Comparison of ENCODE assay signal across 8 mouse cellular contexts in genomic region chr13:52817991-52818491, GRCm38 (mm10).
A peak's percentile ranks its signal among the peaks of the same experiment; 100 is the strongest.
DNase-seq lines count a peak whose midpoint lies in the region; ATAC-seq and TF ChIP-seq lines count a peak whose summit lies in the region.

No protein-coding gene starts in this region.

- H3K36me3 ChIP-seq in midbrain, postnatal 0 days (ENCODE audit: insufficient read depth, low read length): no peaks in the 10 kb centered on the region
- no peaks in the 10 kb centered on the region for H3K36me3 ChIP-seq in midbrain, embryonic 10.5 days
- no peaks in the 10 kb centered on the region for H3K36me3 ChIP-seq in midbrain, embryonic 14.5 days (ENCODE audit: control insufficient read depth, insufficient read depth, low read length)

- no peak overlapping the region for H3K27ac ChIP-seq in midbrain, postnatal 0 days (ENCODE audit: low read depth, low read length)
- H3K27ac ChIP-seq in midbrain, embryonic 10.5 days (replicated peaks): no peak overlapping the region
- no peak overlapping the region for H3K27ac ChIP-seq in midbrain, embryonic 14.5 days (replicated peaks; ENCODE audit: low read depth, low read length)

- no peaks in the 10 kb centered on the region for H3K9me3 ChIP-seq in midbrain, postnatal 0 days (ENCODE audit: low read length)
- no peaks in the 10 kb centered on the region for H3K9me3 ChIP-seq in midbrain, embryonic 10.5 days (replicated peaks)
- no peaks in the 10 kb centered on the region for H3K9me3 ChIP-seq in midbrain, embryonic 14.5 days (ENCODE audit: control insufficient read depth, low read length)

- DNase-seq in midbrain, postnatal 0 days (ENCODE audit: low spot score): peak; percentile 45
- no peak for DNase-seq in midbrain, embryonic 10.5 days (ENCODE audit: low spot score)
- peak; percentile 73 to 79 for DNase-seq in frontal cortex, adult 2 months (ENCODE audit: extremely low spot score in 1 of 2, low spot score in 1 of 2)
- DNase-seq in kidney, postnatal 25 days: peak; percentile 42 to 59
- DNase-seq in lung, postnatal 10 days: peak; percentile 29
- no peak for DNase-seq in midbrain, embryonic 14.5 days
- DNase-seq in ovary, postnatal 14 days (ENCODE audit: low spot score): no peak

- TF ChIP-seq CTCF in midbrain, postnatal 0 days (IDR thresholded peaks at IDR 0.05): no peak

- no peak overlapping the region for H3K4me3 ChIP-seq in midbrain, postnatal 0 days (ENCODE audit: low read depth, low read length)
- H3K4me3 ChIP-seq in midbrain, embryonic 10.5 days: no peak overlapping the region
- H3K4me3 ChIP-seq in midbrain, embryonic 14.5 days (replicated peaks; ENCODE audit: low read depth, low read length): no peak overlapping the region

- no peak overlapping the region for H3K4me2 ChIP-seq in midbrain, postnatal 0 days (ENCODE audit: low read depth, low read length, poor library complexity, severe bottlenecking)
- no peak overlapping the region for H3K4me2 ChIP-seq in midbrain, embryonic 14.5 days (ENCODE audit: low read length)

- no peaks in the 10 kb centered on the region for H3K27me3 ChIP-seq in midbrain, postnatal 0 days (ENCODE audit: insufficient read depth, low read length)
- peaks cover 20% of the 10 kb centered on the region for H3K27me3 ChIP-seq in midbrain, embryonic 10.5 days (ENCODE audit: low read depth, poor library complexity, severe bottlenecking)
- H3K27me3 ChIP-seq in midbrain, embryonic 14.5 days (ENCODE audit: control insufficient read depth, insufficient read depth, low read length): no peaks in the 10 kb centered on the region

- H3K9ac ChIP-seq in midbrain, postnatal 0 days (replicated peaks; ENCODE audit: low read length, poor library complexity, severe bottlenecking): no peak overlapping the region
- no peak overlapping the region for H3K9ac ChIP-seq in midbrain, embryonic 14.5 days (replicated peaks; ENCODE audit: low read length)

- WGBS in midbrain, postnatal 0 days: 67% methylated on average over 6 of the region's 6 CpGs
- WGBS in midbrain, embryonic 10.5 days: 81% methylated on average over 6 of the region's 6 CpGs
- WGBS in midbrain, embryonic 14.5 days: 76% methylated on average over 6 of the region's 6 CpGs

- ATAC-seq in midbrain, postnatal 0 days (ENCODE audit: low FRiP score): no peak
- no peak for ATAC-seq in erythroid progenitor cell, adult 5-6 weeks (replicated peaks; ENCODE audit: low FRiP score, poor library complexity, severe bottlenecking)
- no peak for ATAC-seq in midbrain, embryonic 14.5 days (ENCODE audit: low FRiP score, low TSS enrichment)

- peaks cover 3% of the 10 kb centered on the region; the same call in 1 of the 2 replicates for H3K4me1 ChIP-seq in midbrain, postnatal 0 days (ENCODE audit: insufficient read depth, low read length)
- peaks cover 41% of the 10 kb centered on the region for H3K4me1 ChIP-seq in midbrain, embryonic 10.5 days
- peaks cover 15% of the 10 kb centered on the region; the same call in 1 of the 2 replicates for H3K4me1 ChIP-seq in midbrain, embryonic 14.5 days (ENCODE audit: control insufficient read depth, insufficient read depth, low read length)

Comparison
In these comparisons a context has a peak if more than half of its experiments do, and no peak if none do; other contexts are left out.
1. DNase-seq: peak in midbrain, postnatal 0 days (single experiment), frontal cortex, adult 2 months (2 of 2), kidney, postnatal 25 days (2 of 2) and lung, postnatal 10 days (single experiment); none in midbrain, embryonic 10.5 days (single experiment), midbrain, embryonic 14.5 days (single experiment) and ovary, postnatal 14 days (single experiment).